Mouse (Mus musculus): ENCODE measurements around the gene Rps6kb1. TPM values are rescaled to one million over a fixed set of nuclear protein-coding genes. Genes with fewer than 3 reads are reported as not detected.
"Not testable (repeated sequence)": the region's sequence is repeated elsewhere in the genome, so short reads cannot be mapped to it uniquely, and the experiment has no call there.

Gene Rps6kb1
- polyA plus RNA-seq, 1 experiment from 2014 or later = 67.3 TPM

GRCm38 (mm10) chr11:86558258-86558657 lies 13.7 kb upstream of the Rps6kb1 start:
- 91% methylated on average over 4 of the region's 4 CpGs for WGBS
- Histone ChIP-seq H3K36me3 (peaks cover 22% of the 10 kb centered on the region), H3K27ac (no peak overlapping the region)

DNA sequence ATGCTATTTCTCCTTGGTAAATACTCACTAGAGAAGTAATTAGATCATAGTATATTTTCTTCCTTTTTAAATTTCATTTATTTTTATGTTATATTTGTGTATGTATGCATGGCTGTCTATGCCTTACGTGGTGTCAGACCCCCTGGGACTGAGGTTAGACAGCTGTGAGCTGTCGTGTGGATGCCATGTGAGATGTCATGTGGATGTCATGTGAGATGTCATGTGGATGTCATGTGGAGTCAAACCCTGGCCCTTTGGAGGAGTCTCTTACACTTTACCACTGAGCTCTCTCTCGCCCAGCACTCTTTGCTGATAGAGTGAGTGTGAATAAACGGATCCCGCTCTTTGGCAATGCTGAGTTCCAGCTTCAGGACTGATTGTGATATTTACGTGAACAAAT lies 8.9 kb upstream of the Rps6kb1 start:
- no peak for ATAC-seq (ENCODE audit: low FRiP score)
- no peak overlapping the region for H3K9ac ChIP-seq
- H3K36me3 ChIP-seq = peaks cover 18% of the 10 kb centered on the region
- H3K4me3 ChIP-seq = no peak overlapping the region
- no peaks in the 10 kb centered on the region for H3K4me1 ChIP-seq
- no peaks in the 10 kb centered on the region for H3K27me3 ChIP-seq
- no peak overlapping the region for H3K4me2 ChIP-seq (replicated peaks)
- no peaks in the 10 kb centered on the region for H3K9me3 ChIP-seq (replicated peaks)
- 90% methylated on average over 6 of the region's 6 CpGs for WGBS
- H3K27ac ChIP-seq = no peak overlapping the region

More at GRCm38 (mm10) chr11:86558258-86558657, 13.7 kb upstream of the Rps6kb1 start:
- H3K4me3 ChIP-seq = no peak overlapping the region
- no peaks in the 10 kb centered on the region for H3K4me1 ChIP-seq
- H3K9me3 ChIP-seq (replicated peaks) = no peaks in the 10 kb centered on the region
- no peak for ATAC-seq (ENCODE audit: low FRiP score)
- no peak overlapping the region for H3K4me2 ChIP-seq (replicated peaks)
- H3K27me3 ChIP-seq = no peaks in the 10 kb centered on the region
- no peak overlapping the region for H3K9ac ChIP-seq

DNA sequence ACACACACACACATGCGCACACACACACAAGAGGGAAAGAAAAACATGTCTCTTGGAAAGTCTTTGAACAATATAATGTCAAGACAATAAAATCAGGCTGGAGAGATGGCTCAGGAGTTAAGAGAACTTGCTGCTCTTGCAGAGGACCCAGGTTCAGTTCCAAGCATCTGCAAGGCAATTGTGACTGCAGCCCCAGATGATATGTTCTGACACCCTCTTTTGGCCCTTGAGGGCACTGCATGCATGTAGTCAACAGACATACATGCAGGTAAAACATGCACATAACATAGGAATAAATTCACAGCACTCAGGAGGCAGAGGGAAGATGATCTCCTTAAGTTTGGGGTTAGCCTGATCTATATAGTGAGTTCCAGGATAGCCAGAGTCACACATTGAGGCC lies 2.8 kb upstream of the Rps6kb1 start:
- H3K4me2 ChIP-seq (replicated peaks) = no peak overlapping the region
- no peaks in the 10 kb centered on the region for H3K27me3 ChIP-seq
- peaks cover 8% of the 10 kb centered on the region; the same call in 1 of the 2 replicates for H3K36me3 ChIP-seq
- H3K9ac ChIP-seq = no peak overlapping the region
- peaks cover 12% of the 10 kb centered on the region for H3K4me1 ChIP-seq
- WGBS = 87% methylated on average over 1 of the region's 1 CpGs
- H3K4me3 ChIP-seq = no peak overlapping the region
- no peak overlapping the region for H3K27ac ChIP-seq
- H3K9me3 ChIP-seq (replicated peaks) = no peaks in the 10 kb centered on the region
- no peak for ATAC-seq (ENCODE audit: low FRiP score)

DNA sequence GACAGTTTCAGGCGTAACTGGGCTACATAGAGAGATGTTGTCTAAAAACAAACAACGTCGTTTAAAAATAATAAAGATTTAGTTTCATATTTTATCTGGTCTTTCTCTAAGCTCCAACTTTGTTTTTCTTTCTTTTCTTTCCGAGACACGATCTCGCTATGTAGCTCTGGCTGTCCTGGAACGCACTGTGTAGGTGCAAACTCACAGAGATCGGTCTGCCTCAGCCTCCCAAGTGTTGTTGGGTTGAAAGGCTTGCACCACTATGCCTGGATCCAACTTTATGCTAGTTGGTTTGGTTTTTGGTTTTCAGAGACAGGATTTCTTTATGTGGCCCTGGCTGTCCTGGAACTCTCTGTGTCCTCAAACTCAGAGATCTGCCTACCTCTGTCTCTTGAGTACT lies 951 bp upstream of the Rps6kb1 start:
- H3K27ac ChIP-seq = no peak overlapping the region
- peaks cover 11% of the 10 kb centered on the region; the same call in 1 of the 2 replicates for H3K36me3 ChIP-seq
- H3K4me1 ChIP-seq = peaks cover 12% of the 10 kb centered on the region
- peak overlapping the region; percentile 56 for H3K4me2 ChIP-seq (replicated peaks)
- no peaks in the 10 kb centered on the region for H3K9me3 ChIP-seq (replicated peaks)
- WGBS = 81% methylated on average over 8 of the region's 8 CpGs
- no peaks in the 10 kb centered on the region for H3K27me3 ChIP-seq
- ATAC-seq (ENCODE audit: low FRiP score) = no peak
- H3K4me3 ChIP-seq = peak overlapping the region; percentile 99
- no peak overlapping the region for H3K9ac ChIP-seq

DNA sequence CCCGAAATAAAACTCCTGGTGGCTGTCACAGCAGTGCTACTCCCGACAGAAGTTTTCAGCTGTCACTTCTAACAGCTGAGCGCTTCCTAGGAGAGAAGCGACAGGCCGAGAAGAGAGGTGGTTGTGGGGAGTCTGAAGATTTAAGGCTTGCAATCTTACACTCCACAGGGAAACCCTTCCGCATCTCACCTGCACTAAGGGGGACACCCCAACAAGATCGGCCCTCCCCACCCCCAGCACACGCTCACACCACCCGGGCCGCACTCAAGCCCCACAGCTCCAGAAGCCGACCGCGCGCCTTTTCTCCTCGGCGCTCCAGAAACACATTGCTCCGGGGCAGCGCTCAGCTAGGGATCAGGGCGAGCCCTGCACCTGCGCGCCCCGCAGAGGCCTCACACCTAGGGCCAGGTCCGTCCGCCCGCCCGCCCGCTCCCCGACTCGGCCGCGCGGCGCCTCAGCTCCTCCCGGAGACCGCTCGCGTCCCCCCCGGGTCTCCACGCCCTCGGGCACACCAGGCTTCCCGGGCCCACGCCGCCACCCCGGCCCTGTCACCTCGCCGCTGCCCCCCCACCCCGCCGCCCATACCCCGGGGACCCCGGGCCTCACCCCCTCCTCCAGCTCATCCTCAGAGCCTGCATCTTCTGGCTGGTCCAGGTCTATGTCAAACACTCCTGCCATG lies 506 bp downstream of the Rps6kb1 start:
- peak overlapping the region; percentile 99 for H3K4me3 ChIP-seq
- peak overlapping the region; percentile 90 for H3K27ac ChIP-seq
- under 1% methylated on average over 50 of the region's 50 CpGs for WGBS
- H3K4me2 ChIP-seq (replicated peaks) = peak overlapping the region; percentile 89
- H3K4me1 ChIP-seq = peaks cover 12% of the 10 kb centered on the region
- peak; percentile 71 for ATAC-seq (ENCODE audit: low FRiP score)
- no peaks in the 10 kb centered on the region for H3K27me3 ChIP-seq
- H3K9ac ChIP-seq = peak overlapping the region; percentile 98
- no peaks in the 10 kb centered on the region for H3K9me3 ChIP-seq (replicated peaks)
- H3K36me3 ChIP-seq = peaks cover 2% of the 10 kb centered on the region; the same call in 1 of the 2 replicates

DNA sequence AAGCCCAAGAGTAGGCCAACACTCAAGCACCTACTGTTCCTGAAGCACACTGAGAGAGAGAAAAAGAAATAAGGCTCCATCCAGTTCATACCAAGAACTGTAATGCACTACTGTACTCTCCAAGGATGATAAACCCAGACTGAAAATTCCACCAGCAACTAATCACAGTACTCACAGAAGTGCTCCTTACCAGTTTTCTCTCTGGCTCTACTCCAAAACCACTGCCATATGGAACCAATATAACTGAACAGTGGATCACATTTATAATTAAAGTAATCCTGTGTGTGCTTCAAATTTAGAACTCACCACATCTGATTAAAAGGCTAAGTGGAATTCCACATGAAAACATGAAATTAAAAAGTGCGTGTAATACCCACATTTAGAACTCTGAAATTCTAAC lies 1.8 kb downstream of the Rps6kb1 start:
- H3K36me3 ChIP-seq = 0 out of 2 replicates have a peak, but pooled peaks cover 5% of the 10 kb centered on the region
- WGBS = 91% methylated on average over 1 of the region's 1 CpGs
- H3K9me3 ChIP-seq (replicated peaks) = no peaks in the 10 kb centered on the region
- H3K4me2 ChIP-seq (replicated peaks) = peak overlapping the region; percentile 89; the same call in 1 of the 2 replicates
- no peak overlapping the region for H3K4me3 ChIP-seq
- no peaks in the 10 kb centered on the region for H3K27me3 ChIP-seq
- ATAC-seq (ENCODE audit: low FRiP score) = no peak
- peaks cover 12% of the 10 kb centered on the region for H3K4me1 ChIP-seq
- H3K9ac ChIP-seq = no peak overlapping the region
- H3K27ac ChIP-seq = no peak overlapping the region

DNA sequence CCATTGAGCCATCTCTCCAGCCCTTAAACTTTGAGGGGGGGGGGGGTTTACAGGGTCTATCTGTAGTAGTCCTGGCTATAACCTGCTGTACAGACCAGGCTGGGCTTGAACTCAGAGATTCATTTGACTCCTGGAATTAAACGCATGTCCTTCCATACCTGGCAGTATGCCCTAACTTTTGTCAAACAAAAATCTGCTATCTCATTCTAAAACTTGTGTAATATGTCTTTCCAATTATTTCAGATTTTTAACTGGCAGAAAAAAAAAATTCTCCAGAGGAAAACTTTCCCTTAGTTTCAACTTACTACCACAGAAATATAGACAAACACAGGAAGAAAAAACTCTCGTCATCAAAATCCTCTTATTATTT lies 4.1 kb downstream of the Rps6kb1 start:
- Histone ChIP-seq H3K4me3 (no peak overlapping the region), H3K4me1 (peaks cover 12% of the 10 kb centered on the region), H3K9me3 (replicated peaks) (no peaks in the 10 kb centered on the region), H3K27ac (no peak overlapping the region), H3K4me2 (replicated peaks) (no peak overlapping the region), H3K36me3 (0 out of 2 replicates have a peak, but pooled peaks cover 5% of the 10 kb centered on the region), H3K27me3 (no peaks in the 10 kb centered on the region), H3K9ac (no peak overlapping the region)
- 91% methylated on average over 2 of the region's 2 CpGs for WGBS
- no peak for ATAC-seq (ENCODE audit: low FRiP score)

DNA sequence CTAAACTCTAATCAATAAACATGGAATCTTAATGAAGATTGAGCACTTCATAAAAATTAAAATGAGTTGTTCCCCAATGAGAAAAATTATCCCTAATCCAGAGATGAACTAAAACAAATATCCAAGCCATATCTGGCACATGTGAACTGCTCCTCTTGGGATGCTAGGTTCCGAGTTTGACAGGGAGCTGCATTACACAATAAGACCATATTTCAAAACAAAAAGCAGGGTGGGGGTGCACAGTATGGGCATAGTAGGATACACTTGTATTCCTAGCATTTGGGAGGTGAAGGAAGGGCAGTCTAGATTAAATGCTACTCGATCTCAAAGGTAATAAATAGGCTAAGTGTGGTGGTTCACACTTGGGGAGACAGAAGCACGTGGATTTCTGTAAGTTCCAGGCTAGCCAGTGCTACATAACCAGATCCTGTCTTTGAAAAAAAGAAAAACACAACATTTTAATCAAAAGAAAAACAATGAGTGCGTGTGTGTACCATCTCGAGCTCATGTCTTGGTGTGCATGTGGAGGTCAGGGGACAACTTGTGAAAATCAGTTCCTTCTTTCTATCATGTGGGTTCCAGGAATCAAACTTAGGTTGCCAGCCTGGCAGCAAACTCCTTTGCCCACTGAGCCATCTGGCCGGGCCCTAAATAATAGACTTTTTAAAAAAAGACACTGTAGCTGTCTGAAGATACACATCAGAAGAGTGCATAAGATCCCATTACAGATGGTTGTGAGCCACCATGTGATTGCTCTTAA lies 4.7 kb downstream of the Rps6kb1 start:
- ATAC-seq (ENCODE audit: low FRiP score) = no peak
- Histone ChIP-seq H3K4me2 (replicated peaks) (no peak overlapping the region), H3K4me3 (no peak overlapping the region), H3K9me3 (replicated peaks) (no peaks in the 10 kb centered on the region), H3K9ac (no peak overlapping the region), H3K4me1 (peaks cover 12% of the 10 kb centered on the region), H3K36me3 (0 out of 2 replicates have a peak, but pooled peaks cover 5% of the 10 kb centered on the region), H3K27me3 (no peaks in the 10 kb centered on the region), H3K27ac (no peak overlapping the region)
- 91% methylated on average over 6 of the region's 6 CpGs for WGBS

GRCm38 (mm10) chr11:86538786-86539185 lies 5.8 kb downstream of the Rps6kb1 start:
- 94% methylated on average over 4 of the region's 4 CpGs for WGBS
- Histone ChIP-seq H3K9me3 (replicated peaks) (no peaks in the 10 kb centered on the region), H3K9ac (no peak overlapping the region), H3K4me1 (peaks cover 10% of the 10 kb centered on the region), H3K36me3 (peaks cover 8% of the 10 kb centered on the region; the same call in 1 of the 2 replicates), H3K4me2 (replicated peaks) (no peak overlapping the region), H3K27me3 (no peaks in the 10 kb centered on the region), H3K4me3 (no peak overlapping the region), H3K27ac (no peak overlapping the region)
- no peak for ATAC-seq (ENCODE audit: low FRiP score)

GRCm38 (mm10) chr11:86534201-86534910 lies 10.2 kb downstream of the Rps6kb1 start:
- H3K4me3 ChIP-seq = no peak overlapping the region
- no peaks in the 10 kb centered on the region for H3K4me1 ChIP-seq
- H3K4me2 ChIP-seq (replicated peaks) = no peak overlapping the region
- peaks cover 28% of the 10 kb centered on the region for H3K36me3 ChIP-seq
- 96% methylated on average over 5 of the region's 5 CpGs for WGBS
- H3K9me3 ChIP-seq (replicated peaks) = no peaks in the 10 kb centered on the region
- no peak overlapping the region for H3K9ac ChIP-seq
- ATAC-seq (ENCODE audit: low FRiP score) = no peak
- no peaks in the 10 kb centered on the region for H3K27me3 ChIP-seq
- no peak overlapping the region for H3K27ac ChIP-seq

DNA sequence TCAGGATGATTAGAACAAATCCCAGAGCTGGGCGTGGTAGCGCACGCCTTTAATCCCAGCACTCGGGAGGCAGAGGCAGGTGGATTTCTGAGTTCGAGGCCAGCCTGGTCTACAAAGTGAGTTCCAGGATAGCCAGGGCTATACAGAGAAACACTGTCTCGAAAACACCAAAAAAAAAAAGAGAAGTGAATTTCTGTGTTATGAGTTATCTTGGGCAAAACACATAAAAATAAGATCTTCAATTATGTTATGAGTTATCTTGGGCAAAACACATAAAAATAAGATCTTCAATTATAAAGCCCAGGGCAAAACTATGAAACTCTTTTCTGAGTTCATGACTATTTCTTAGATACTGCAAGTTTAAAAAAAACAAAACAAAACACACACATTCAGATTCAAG lies 11.3 kb downstream of the Rps6kb1 start:
- H3K9me3 ChIP-seq (replicated peaks); H3K27me3 ChIP-seq; ATAC-seq (ENCODE audit: low FRiP score); H3K9ac ChIP-seq; H3K4me2 ChIP-seq (replicated peaks); H3K27ac ChIP-seq; H3K4me1 ChIP-seq; H3K4me3 ChIP-seq: not testable (repeated sequence)
- WGBS = 93% methylated on average over 6 of the region's 6 CpGs
- H3K36me3 ChIP-seq = peaks cover 31% of the 10 kb centered on the region

GRCm38 (mm10) chr11:86532834-86533233 lies 11.8 kb downstream of the Rps6kb1 start:
- H3K4me3 ChIP-seq = no peak overlapping the region
- H3K4me1 ChIP-seq = no peaks in the 10 kb centered on the region
- H3K4me2 ChIP-seq (replicated peaks) = no peak overlapping the region
- H3K27me3 ChIP-seq = no peaks in the 10 kb centered on the region
- H3K27ac ChIP-seq = no peak overlapping the region
- peaks cover 34% of the 10 kb centered on the region for H3K36me3 ChIP-seq
- 81% methylated on average over 1 of the region's 1 CpGs for WGBS
- no peak for ATAC-seq (ENCODE audit: low FRiP score)
- no peaks in the 10 kb centered on the region for H3K9me3 ChIP-seq (replicated peaks)
- no peak overlapping the region for H3K9ac ChIP-seq

All from hindbrain, embryonic 12.5 days (tissue).